Mouse (Mus musculus) ZHBTc4 (cell line): Measurements from ENCODE around the gene Gm3233.
"Not testable (repeated sequence)": the region's sequence is repeated elsewhere in the genome, so short reads cannot be mapped to it uniquely, and the experiment has no call there.

Experiments
- DNase-seq: peaks from one replicate; pipeline ENCODE4 v3.0.0-alpha.2; 2011; ENCODE audit warnings: low read depth, low spot score

The Gm3233 gene

DNA sequence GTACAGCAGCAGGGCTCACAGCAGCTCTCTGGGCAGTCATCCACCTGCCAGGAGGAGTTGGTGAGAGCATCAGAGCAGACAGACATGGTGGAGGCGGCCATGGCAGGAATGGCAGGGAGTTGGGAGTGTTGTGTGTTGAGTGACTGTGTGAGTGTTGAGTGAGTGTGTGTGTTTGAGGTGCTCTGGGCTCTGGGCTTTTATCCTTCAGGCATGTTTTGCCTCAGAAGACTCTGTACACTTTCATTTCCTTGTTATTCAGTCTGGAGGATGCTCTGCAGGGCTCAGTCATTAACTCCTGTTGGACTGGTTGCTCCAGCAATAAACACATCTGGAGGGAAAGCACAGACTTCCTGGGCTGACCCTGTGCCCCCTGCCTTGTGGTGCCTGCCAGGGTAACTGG lies at the start of gene Gm3233:
Gm3233 (minus strand) TSS at position 101 of the 400 bp plus-strand sequence.
- DNase-seq = not testable (repeated sequence)

- DNase-seq = no peak
These were observed 44.6 kb upstream of the Gm3233 start for GRCm38 (mm10) chr10:77804095-77804494.

GRCm38 (mm10) chr10:77798921-77799508 lies 39.5 kb upstream of the Gm3233 start, which contains the start of gene Gm19668:
TSS of gene Gm19668 (minus strand) at chr10:77799133.
- DNase-seq = no peak

- DNase-seq = not testable (repeated sequence)
These were observed 38.9 kb upstream of the Gm3233 start for GRCm38 (mm10) chr10:77798164-77798920.

DNA sequence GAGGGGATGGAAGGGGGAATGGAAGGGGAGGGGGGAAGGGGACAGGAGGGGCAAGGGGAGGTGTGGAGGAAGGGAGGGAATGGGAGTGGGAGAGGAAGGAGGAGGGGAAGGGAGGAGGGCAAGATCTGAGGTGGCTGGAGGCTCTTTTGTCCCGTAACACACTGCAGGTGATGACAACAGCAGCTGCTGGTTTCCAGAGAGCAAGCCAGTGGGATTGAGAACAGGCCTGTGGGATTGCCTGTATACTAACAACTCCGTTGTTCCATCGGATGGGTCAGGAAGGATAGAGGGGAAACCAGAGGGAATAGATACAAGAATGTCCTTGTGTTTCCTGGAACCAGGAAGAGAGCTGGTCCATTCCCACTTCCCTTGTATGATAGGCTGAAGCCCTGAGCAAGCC lies 38.2 kb upstream of the Gm3233 start:
- no peak for DNase-seq

DNA sequence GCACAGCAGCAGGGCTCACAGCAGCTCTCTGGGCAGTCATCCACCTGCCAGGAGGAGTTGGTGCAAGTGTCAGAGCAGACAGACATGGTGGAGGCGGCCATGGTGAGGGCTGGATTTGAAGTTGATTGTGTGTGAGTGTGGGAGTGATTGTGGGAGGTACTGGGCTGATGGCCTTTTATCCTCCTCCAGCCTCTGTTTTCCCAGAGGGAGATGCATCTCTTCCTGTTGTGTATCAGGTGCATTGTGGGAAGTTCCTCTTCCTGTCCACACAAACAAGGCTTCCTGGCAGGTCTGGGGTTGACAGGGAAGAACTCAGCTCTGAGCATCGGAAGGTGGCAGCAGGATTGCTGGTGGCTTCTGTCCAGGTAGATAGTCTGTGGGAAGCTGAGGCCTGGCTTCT lies 35.5 kb upstream of the Gm3233 start, which contains the start of gene Gm9639:
Gm9639 (minus strand) TSS at position 101 of the 400 bp plus-strand sequence.
- DNase-seq = no peak

DNA sequence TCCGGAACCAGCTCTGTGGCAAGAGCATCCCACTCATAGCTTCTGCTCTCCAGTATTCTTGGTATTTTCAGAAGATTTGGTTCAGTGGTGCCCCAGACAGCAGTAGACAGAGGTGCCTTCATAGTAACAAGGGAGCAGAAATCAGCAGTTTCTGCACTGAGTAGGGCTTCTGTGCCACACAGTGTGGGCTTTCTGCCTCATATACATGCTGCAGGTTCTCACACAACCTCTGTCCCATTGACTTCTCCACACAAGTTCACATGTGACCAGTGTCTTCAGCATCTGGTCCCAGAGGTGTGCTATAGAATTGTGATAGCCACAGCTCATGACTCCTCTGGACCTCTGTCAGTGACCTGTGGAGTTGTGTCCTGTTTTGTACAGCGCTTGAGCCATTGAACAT lies 29.1 kb upstream of the Gm3233 start:
- no peak for DNase-seq

- not testable (repeated sequence) for DNase-seq
These were observed 28.4 kb upstream of the Gm3233 start, which contains the start of gene Gm7137 for GRCm38 (mm10) chr10:77787876-77788275. TSS of gene Gm7137 (minus strand) at chr10:77788200.

GRCm38 (mm10) chr10:77783396-77783795 lies 23.9 kb upstream of the Gm3233 start:
- DNase-seq = not testable (repeated sequence)

DNA sequence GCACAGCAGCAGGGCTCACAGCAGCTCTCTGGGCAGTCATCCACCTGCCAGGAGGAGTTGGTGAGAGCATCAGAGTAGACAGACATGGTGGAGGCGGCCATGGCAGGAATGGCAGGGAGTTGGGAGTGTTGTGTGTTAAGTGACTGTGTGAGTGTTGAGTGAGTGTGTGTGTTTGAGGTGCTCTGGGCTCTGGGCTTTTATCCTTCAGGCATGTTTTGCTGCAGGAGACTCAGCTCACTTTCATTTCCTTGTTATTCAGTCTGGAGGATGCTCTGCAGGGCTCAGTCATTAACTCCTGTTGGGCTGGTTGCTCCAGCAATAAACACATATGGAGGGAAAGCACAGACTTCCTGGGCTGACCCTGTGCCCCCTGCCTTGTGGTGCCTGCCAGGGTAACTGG lies 23.0 kb upstream of the Gm3233 start, which contains the start of gene Gm3250:
Gm3250 (minus strand) TSS at position 101 of the 400 bp plus-strand sequence.
- not testable (repeated sequence) for DNase-seq

DNA sequence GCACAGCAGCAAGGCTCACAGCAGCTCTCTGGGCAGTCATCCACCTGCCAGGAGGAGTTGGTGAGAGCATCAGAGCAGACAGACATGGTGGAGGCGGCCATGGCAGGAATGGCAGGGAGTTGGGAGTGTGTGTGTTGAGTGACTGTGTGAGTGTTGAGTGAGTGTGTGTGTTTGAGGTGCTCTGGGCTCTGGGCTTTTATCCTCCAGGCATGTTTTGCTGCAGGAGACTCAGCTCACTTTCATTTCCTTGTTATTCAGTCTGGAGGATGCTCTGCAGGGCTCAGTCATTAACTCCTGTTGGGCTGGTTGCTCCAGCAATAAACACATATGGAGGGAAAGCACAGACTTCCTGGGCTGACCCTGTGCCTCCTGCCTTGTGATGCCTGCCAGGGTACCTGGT lies 17.4 kb upstream of the Gm3233 start, which contains the start of gene Gm7138:
Gm7138 (minus strand) TSS at position 101 of the 400 bp plus-strand sequence.
- DNase-seq = not testable (repeated sequence)

- not testable (repeated sequence) for DNase-seq
These were observed 12.7 kb upstream of the Gm3233 start for GRCm38 (mm10) chr10:77772142-77772541.

- not testable (repeated sequence) for DNase-seq
These were observed 11.7 kb upstream of the Gm3233 start, which contains the start of gene Gm3238 for GRCm38 (mm10) chr10:77771225-77771624. TSS of gene Gm3238 (minus strand) at chr10:77771325.

GRCm38 (mm10) chr10:77769727-77770126 lies 10.2 kb upstream of the Gm3233 start:
- no peak for DNase-seq

GRCm38 (mm10) chr10:77753448-77753847 lies 6.0 kb downstream of the Gm3233 start:
- DNase-seq = peak; percentile 47

DNA sequence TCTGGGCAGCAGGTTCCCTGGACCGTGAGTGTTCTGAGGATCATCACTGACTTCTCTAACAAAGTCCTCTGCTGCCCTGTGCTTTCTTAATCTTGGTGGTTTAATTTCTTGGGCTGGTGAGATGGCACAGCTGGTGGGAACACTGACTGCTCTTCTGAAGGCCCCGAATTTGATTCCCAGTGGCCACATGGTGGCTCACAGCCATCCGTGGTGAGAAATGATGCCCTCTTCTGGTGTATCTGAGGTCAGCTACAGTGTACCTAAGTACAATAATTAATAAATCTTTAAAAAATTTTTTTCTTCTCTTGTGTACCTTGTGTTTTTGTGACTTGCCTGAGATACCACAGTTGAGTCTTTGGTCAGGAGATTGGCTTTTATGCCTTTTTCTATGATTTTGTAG lies 7.2 kb downstream of the Gm3233 start:
- not testable (repeated sequence) for DNase-seq

GRCm38 (mm10) chr10:77751254-77751653 lies 8.2 kb downstream of the Gm3233 start, which contains the start of gene Gm9736:
TSS of gene Gm9736 (minus strand) at chr10:77751354.
- DNase-seq = not testable (repeated sequence)

DNA sequence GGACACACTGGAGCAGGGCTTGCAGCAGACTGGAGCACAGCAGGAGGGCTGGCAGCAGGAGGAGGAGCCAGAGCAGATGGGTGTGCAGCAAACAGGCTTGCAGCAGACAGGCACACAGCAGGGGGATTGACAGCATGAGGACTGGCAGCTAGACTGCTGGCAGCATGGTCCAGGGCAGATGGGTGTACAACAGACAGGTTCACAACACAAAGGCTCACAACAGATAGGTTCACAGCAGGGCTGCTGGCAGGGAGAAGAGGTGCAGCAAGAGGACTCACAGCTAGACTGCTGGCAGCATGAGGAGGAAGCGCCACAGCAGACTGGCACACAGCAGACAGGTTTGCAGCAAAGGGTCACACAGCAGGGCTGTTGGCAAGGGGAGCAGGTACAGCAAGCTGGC lies 8.8 kb downstream of the Gm3233 start:
- DNase-seq = peak; percentile 9

GRCm38 (mm10) chr10:77741924-77742688 lies 17.4 kb downstream of the Gm3233 start, which contains the start of gene Gm18596:
TSS of gene Gm18596 (minus strand) at chr10:77742638.
- not testable (repeated sequence) for DNase-seq

- DNase-seq = no peak
These were observed 20.6 kb downstream of the Gm3233 start for GRCm38 (mm10) chr10:77738929-77739328.

GRCm38 (mm10) chr10:77735928-77736327 lies 23.6 kb downstream of the Gm3233 start:
- DNase-seq = peak; percentile 65
